Mouse (Mus musculus): Measurements from ENCODE around the gene Htra1.

DNA sequence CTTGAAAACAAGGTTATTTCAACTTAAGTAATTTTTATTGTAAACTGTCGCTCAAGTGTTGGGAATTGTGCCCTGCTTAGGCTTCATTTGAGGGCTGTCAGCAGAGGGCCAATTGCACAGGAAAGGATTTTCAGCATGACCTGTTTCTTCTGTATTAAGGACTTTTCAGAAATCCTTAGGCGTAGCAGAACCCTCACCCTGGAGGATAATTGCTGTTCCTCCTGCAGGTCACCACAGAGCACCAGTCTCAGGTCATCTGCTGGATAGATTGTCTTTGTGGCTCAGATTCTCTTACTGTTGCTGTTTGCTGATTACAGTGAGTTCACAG, 40.3 kb upstream of the Htra1 start:
- TF ChIP-seq CTCF (conservative IDR thresholded peaks at IDR 0.05; ENCODE audit: low read length) (no peak), POU5F1 (IDR thresholded peaks at IDR 0.05; ENCODE audit: borderline replicate concordance, low read length) (no peak), NANOG (IDR thresholded peaks at IDR 0.05; ENCODE audit: borderline replicate concordance, low read length) (no peak)
